Mouse (Mus musculus) bone marrow, adult 2 months (tissue): ENCODE data around the gene Prim2.

ENCODE experiments used
- CTCF ChIP-seq: fragments of 200-500 bp; IDR thresholded peaks from 2 replicates; pipeline ENCODE4 v1.5.1; 2011; ENCODE audit warnings: low read length, control low read depth; ENCODE audit not compliant: control insufficient read depth, insufficient read depth
- POLR2A ChIP-seq: fragments of 200-500 bp; IDR thresholded peaks from 2 replicates; pipeline ENCODE4 v1.6.1; 2011; ENCODE audit warnings: low read depth, mild to moderate bottlenecking, control low read depth, low read length, borderline replicate concordance; ENCODE audit not compliant: control insufficient read depth

DNA sequence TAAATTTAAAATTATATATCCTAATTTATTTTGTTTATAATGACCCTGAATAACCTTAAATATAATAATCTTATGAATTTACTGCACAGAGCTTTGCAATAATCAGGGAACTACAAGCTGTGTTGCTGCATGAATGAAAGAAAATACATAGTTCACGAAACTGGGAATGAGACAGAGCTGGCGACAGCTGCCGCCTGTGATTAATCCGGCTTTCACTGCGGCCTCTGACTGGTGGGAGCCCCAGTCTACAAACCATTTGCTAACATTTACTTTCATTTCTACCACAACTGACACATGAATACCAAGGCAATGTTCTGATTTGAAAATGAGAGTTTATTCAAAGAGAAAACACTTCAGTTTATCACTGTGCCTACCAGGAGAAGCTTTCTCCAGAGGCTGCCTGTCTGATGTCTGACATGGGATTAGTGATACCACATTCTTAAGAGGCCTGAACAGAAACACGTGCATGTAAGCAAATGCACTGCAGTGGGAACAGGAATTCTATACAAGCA is 142.2 kb downstream of the Prim2 start:
- no peak for TF ChIP-seq CTCF
- TF ChIP-seq POLR2A: no peak
